Mouse (Mus musculus) spleen, postnatal 4 days (tissue): ENCODE data around the gene Scgb1b18.
"Not testable (repeated sequence)": the region's sequence is repeated elsewhere in the genome, so short reads cannot be mapped to it uniquely, and the experiment has no call there.

ENCODE experiments used
- DNase-seq, 2 experiments: peaks; one replicate each; pipeline ENCODE4 v3.0.0; 2022; ENCODE audit warnings: low spot score in 2 of 2

Scgb1b18 gene

DNA sequence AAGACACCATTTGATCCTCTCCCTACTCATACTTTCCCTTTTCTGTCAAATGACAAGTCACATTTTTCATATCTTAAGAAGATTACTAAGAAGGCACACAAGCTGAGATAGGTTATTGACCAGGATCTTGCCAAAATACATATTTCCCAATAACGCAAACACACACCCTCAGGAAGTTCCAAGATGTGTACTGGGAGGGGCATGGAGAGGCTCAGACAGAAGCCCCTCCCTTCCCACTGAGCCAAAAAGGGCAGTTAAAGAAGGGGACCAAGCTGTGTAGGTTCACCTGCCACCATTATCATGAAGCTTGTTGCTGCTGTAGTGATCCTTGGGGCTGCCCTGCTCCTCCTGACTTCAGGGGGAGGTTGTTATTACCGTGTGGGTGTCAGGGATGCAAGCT, at the start of gene Scgb1b18:
TSS of gene Scgb1b18 (plus strand) at position 301 of the 400 bp plus-strand sequence.
- not testable (repeated sequence) for DNase-seq

GRCm38 (mm10) chr7:33173764-33174163, 11.6 kb upstream of the Scgb1b18 start, which contains the start of gene Scgb2b18:
Scgb2b18 (minus strand) TSS chr7:33173864.
- DNase-seq: not testable (repeated sequence)
